ENCODE assay signal across 14 mouse cellular contexts in the genomic region with DNA sequence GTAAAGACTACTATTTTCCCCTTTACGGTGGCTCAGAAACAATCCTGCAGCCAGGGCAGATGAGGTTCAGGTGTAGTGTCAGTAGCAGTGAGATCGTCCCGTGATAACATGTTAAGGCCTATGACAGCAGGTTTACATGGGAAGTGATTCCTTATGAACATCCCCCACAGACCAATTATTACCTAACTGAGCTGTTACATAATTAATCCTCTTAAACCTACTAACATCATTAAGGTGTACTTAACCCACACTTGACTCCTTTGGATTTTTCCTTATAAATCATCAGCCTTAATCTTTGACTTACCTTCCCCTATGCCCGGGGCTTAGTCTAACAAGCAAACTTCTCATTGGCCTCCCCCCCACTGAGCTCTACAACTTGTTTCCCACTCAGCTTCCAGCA.
"Had no signal": no experiment of that assay in that cellular context is flagged by ENCODE, and none has a peak within 500 bp of the region (broad histone marks: within the 10 kb centered on the region; RNA-seq: fewer than 3 reads in every experiment).

No protein-coding gene starts in this region.

- H3K27me3 ChIP-seq: heart, embryonic 13.5 days; heart, embryonic 15.5 days; hindbrain, embryonic 13.5 days; hindbrain, embryonic 15.5 days; kidney, embryonic 15.5 days; limb, embryonic 13.5 days; limb, embryonic 15.5 days; liver, embryonic 12.5 days had no signal

- H3K9ac ChIP-seq: heart, embryonic 13.5 days; heart, embryonic 15.5 days; hindbrain, embryonic 15.5 days; kidney, embryonic 15.5 days; limb, embryonic 13.5 days; limb, embryonic 15.5 days; liver, embryonic 12.5 days had no signal

- H3K36me3 ChIP-seq: heart, embryonic 13.5 days; heart, embryonic 15.5 days; hindbrain, embryonic 13.5 days; hindbrain, embryonic 15.5 days; kidney, embryonic 15.5 days; limb, embryonic 15.5 days had no signal

- H3K4me2 ChIP-seq: heart, embryonic 11.5 days; heart, embryonic 13.5 days; heart, embryonic 15.5 days; hindbrain, embryonic 13.5 days; hindbrain, embryonic 15.5 days; kidney, embryonic 15.5 days; limb, embryonic 13.5 days; limb, embryonic 15.5 days; liver, embryonic 12.5 days had no signal

- H3K9me3 ChIP-seq: heart, embryonic 13.5 days; heart, embryonic 15.5 days; hindbrain, embryonic 13.5 days; hindbrain, embryonic 15.5 days; kidney, embryonic 15.5 days; limb, embryonic 13.5 days; limb, embryonic 15.5 days; liver, embryonic 12.5 days had no signal

- DNase-seq: gastrocnemius, adult 2 months; gastrocnemius, postnatal 25 days; layer of hippocampus, adult 9-11 months; layer of hippocampus, postnatal 36 days had no signal

- H3K4me3 ChIP-seq: gastrocnemius, adult 2 months; heart, embryonic 13.5 days; heart, embryonic 15.5 days; hindbrain, embryonic 13.5 days; hindbrain, embryonic 15.5 days; kidney, embryonic 15.5 days; limb, embryonic 13.5 days; limb, embryonic 15.5 days; liver, embryonic 12.5 days had no signal

- H3K27ac ChIP-seq: gastrocnemius, adult 2 months; heart, embryonic 13.5 days; heart, embryonic 15.5 days; hindbrain, embryonic 15.5 days; kidney, embryonic 15.5 days; kidney, postnatal 0 days; limb, embryonic 13.5 days; limb, embryonic 15.5 days; liver, embryonic 12.5 days had no signal
